Mouse (Mus musculus): ENCODE measurements around the gene Wwp2. TPM values are rescaled to one million over a fixed set of nuclear protein-coding genes. Genes with fewer than 3 reads are reported as not detected.
A peak's percentile ranks its signal among the peaks of the same experiment; 100 is the strongest.
"Not testable (repeated sequence)": the region's sequence is repeated elsewhere in the genome, so short reads cannot be mapped to it uniquely, and the experiment has no call there.

The Wwp2 gene
- polyA plus RNA-seq, 1 experiment, result 29.0 TPM

GRCm38 (mm10) chr8:107473369-107473768 is 37.2 kb downstream of the Wwp2 start:
- DNase-seq (ENCODE audit: low read depth), result no peak

GRCm38 (mm10) chr8:107475613-107476012 is 39.4 kb downstream of the Wwp2 start:
- DNase-seq (ENCODE audit: low read depth), result no peak

GRCm38 (mm10) chr8:107476786-107477185 is 40.6 kb downstream of the Wwp2 start:
- DNase-seq (ENCODE audit: low read depth), result not testable (repeated sequence)

GRCm38 (mm10) chr8:107478728-107479127 is 42.6 kb downstream of the Wwp2 start:
- peak; percentile 52 for DNase-seq (ENCODE audit: low read depth)

- DNase-seq (ENCODE audit: low read depth), result no peak
Measured at GRCm38 (mm10) chr8:107480436-107480835, 44.3 kb downstream of the Wwp2 start.

GRCm38 (mm10) chr8:107483250-107483649 is 47.1 kb downstream of the Wwp2 start:
- DNase-seq (ENCODE audit: low read depth), result peak; percentile 59

GRCm38 (mm10) chr8:107484956-107485355 is 48.8 kb downstream of the Wwp2 start:
- DNase-seq (ENCODE audit: low read depth), result no peak

GRCm38 (mm10) chr8:107488551-107488950 is 52.4 kb downstream of the Wwp2 start:
- no peak for DNase-seq (ENCODE audit: low read depth)

GRCm38 (mm10) chr8:107489086-107489485 is 52.9 kb downstream of the Wwp2 start:
- DNase-seq (ENCODE audit: low read depth), result no peak

GRCm38 (mm10) chr8:107489921-107490320 is 53.8 kb downstream of the Wwp2 start:
- no peak for DNase-seq (ENCODE audit: low read depth)

GRCm38 (mm10) chr8:107490649-107491048 is 54.5 kb downstream of the Wwp2 start:
- no peak for DNase-seq (ENCODE audit: low read depth)

- DNase-seq (ENCODE audit: low read depth), result no peak
Measured at GRCm38 (mm10) chr8:107491212-107491611, 55.0 kb downstream of the Wwp2 start.

- DNase-seq (ENCODE audit: low read depth), result no peak
Measured at GRCm38 (mm10) chr8:107491831-107492230, 55.7 kb downstream of the Wwp2 start.

GRCm38 (mm10) chr8:107492802-107493201 is 56.6 kb downstream of the Wwp2 start:
- DNase-seq (ENCODE audit: low read depth), result no peak

GRCm38 (mm10) chr8:107495425-107495824 is 59.3 kb downstream of the Wwp2 start:
- DNase-seq (ENCODE audit: low read depth), result no peak

GRCm38 (mm10) chr8:107497708-107498107 is 61.5 kb downstream of the Wwp2 start:
- DNase-seq (ENCODE audit: low read depth), result no peak

GRCm38 (mm10) chr8:107498390-107498789 is 62.2 kb downstream of the Wwp2 start:
- no peak for DNase-seq (ENCODE audit: low read depth)

GRCm38 (mm10) chr8:107498806-107499205 is 62.6 kb downstream of the Wwp2 start:
- no peak for DNase-seq (ENCODE audit: low read depth)

GRCm38 (mm10) chr8:107499519-107499918 is 63.4 kb downstream of the Wwp2 start:
- no peak for DNase-seq (ENCODE audit: low read depth)

- no peak for DNase-seq (ENCODE audit: low read depth)
Measured at GRCm38 (mm10) chr8:107502407-107502806, 66.2 kb downstream of the Wwp2 start.

- no peak for DNase-seq (ENCODE audit: low read depth)
Measured at GRCm38 (mm10) chr8:107502922-107503321, 66.8 kb downstream of the Wwp2 start.

GRCm38 (mm10) chr8:107503354-107503753 is 67.2 kb downstream of the Wwp2 start:
- DNase-seq (ENCODE audit: low read depth), result no peak

GRCm38 (mm10) chr8:107504239-107504985 is 68.2 kb downstream of the Wwp2 start:
- no peak for DNase-seq (ENCODE audit: low read depth)

GRCm38 (mm10) chr8:107505271-107505670 is 69.1 kb downstream of the Wwp2 start:
- DNase-seq (ENCODE audit: low read depth), result no peak
